Mouse (Mus musculus) CD4-positive, CD25-positive, alpha-beta regulatory T cell, adult 9 weeks (primary cell): ENCODE data around the gene Abcb1a. TPM values are rescaled to one million over a fixed set of nuclear protein-coding genes. Genes with fewer than 3 reads are reported as not detected.

Experiments used
- polyA plus RNA-seq: library from polyadenylated mRNA; unstranded; fragments of 100-300 nt; shearing (Covaris generic); gene quantifications from one replicate; pipeline ENCODE4 v1.2.1, GENCODE M21; 2017

The Abcb1a gene
- polyA plus RNA-seq, result 46.8 TPM

GRCm38 (mm10) chr5:8659911-8660737 is at the start of gene Abcb1a:
Gene Abcb1a (plus strand): TSS chr5:8660077.

GRCm38 (mm10) chr5:8622596-8623231 is 37.2 kb upstream of the Abcb1a start, which contains the start of gene Rundc3b:
Gene Rundc3b (minus strand): TSS chr5:8622952.

Other genes with a start within 250 kb of the Abcb1a start
- gene Dbf4, start 237.4 kb upstream of the Abcb1a start, polyA plus RNA-seq, result 9.2 TPM
- gene Slc25a40, start 237.2 kb upstream of the Abcb1a start, polyA plus RNA-seq, result 30.6 TPM
- gene Rundc3b, start 37.1 kb upstream of the Abcb1a start, polyA plus RNA-seq, result 3.7 TPM
- gene Abcb1b, start 138.1 kb downstream of the Abcb1a start, polyA plus RNA-seq, result 20.8 TPM
- 0.21 TPM for gene Abcb4, start 233.6 kb downstream of the Abcb1a start, polyA plus RNA-seq